Mouse (Mus musculus) lung, adult 2 months (tissue): Measurements from ENCODE around the gene Rab8b.
A peak's percentile ranks its signal among the peaks of the same experiment; 100 is the strongest.

Source experiments
- CTCF ChIP-seq: fragments of 200-500 bp; IDR thresholded peaks from 2 replicates; pipeline ENCODE4 v1.5.1; 2011; ENCODE audit warnings: mild to moderate bottlenecking, low read length, control low read depth; ENCODE audit not compliant: insufficient read depth
- POLR2A ChIP-seq: fragments of 200-500 bp; IDR thresholded peaks from 2 replicates; pipeline ENCODE4 v1.6.1; 2011; ENCODE audit warnings: low read depth, mild to moderate bottlenecking, control low read depth, low read length, borderline replicate concordance; ENCODE audit errors: extremely low read depth

GRCm38 (mm10) chr9:66825990-66826389 lies 93.5 kb downstream of the Rab8b start:
- TF ChIP-seq CTCF (peak; percentile 21; the same call in 1 of the 2 replicates), POLR2A (no peak)
